Mouse (Mus musculus) brain, embryonic 14.5 days (tissue): ENCODE measurements around the gene Odf3l2. TPM values are rescaled to one million over a fixed set of nuclear protein-coding genes. Genes with fewer than 3 reads are reported as not detected.

Experiments
- DNase-seq: peaks from one replicate; pipeline ENCODE4 v3.0.0-alpha.2; 2011; ENCODE audit warnings: low read depth
- CTCF ChIP-seq: fragments of 200-500 bp; IDR thresholded peaks from 2 replicates; pipeline ENCODE4 v1.5.1; 2012; ENCODE audit warnings: inconsistent platforms, mild to moderate bottlenecking, moderate library complexity, borderline replicate concordance; ENCODE audit not compliant: insufficient read depth, insufficient read length; ENCODE audit errors: extremely low read depth
- POLR2A ChIP-seq: fragments of 200-500 bp; IDR thresholded peaks from 2 replicates; pipeline ENCODE4 v1.6.1; 2012; ENCODE audit warnings: mild to moderate bottlenecking, inconsistent platforms, borderline replicate concordance; ENCODE audit not compliant: poor library complexity, insufficient read depth, insufficient read length, severe bottlenecking; ENCODE audit errors: extremely low read depth
- polyA plus RNA-seq: library from polyadenylated mRNA; depleted of rRNA; stranded (reverse); fragments of >200 nt; gene quantifications from 2 replicates; pipeline ENCODE4 v1.2.3, GENCODE M21; 2012

The Odf3l2 gene
- polyA plus RNA-seq, 1 experiment, result 0.11 TPM

DNA sequence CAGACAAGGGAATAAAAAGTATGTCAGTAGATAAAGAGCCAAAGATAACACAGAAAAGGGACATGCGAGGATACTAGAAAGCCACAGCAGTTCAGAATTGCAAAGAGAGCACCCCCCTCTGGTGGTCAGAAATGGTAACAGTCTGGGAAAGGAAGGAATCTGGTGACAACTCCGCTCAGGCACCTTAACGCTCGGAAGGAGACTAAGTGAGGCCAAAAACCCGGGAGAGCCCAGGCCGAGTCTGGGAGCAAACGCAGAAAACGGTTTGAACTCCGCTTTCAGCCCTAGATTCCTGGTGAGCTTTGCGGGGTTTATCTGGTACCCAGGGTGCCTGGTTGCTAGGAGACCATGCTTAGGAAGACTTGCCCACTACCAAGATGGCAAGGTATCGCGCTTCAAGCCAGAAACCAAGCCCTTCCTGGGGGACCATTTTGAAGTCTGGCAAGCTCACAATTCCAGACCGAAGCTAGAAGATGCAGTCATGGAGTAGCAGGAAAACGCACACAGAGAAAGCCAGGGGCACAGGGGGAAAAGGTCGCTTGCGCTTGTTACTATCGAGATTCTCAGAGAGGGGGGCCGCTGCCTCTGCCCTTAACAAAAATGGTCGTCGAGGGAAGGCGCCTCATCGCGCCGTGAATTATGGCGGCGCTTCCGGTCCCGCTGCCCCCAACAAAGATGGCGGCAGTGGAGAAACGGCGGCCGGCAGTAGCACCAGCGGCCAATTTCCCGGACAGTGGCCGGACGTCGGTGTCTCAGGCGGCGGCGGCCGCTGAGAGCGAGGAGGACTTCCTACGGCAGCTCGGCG lies 23.4 kb upstream of the Odf3l2 start, which contains the start of gene Tpgs1:
TSS of gene Tpgs1 (plus strand) at position 599 of the 805 bp plus-strand sequence.
- peak; percentile 82 for TF ChIP-seq CTCF
- no peak; the same call in 1 of the 2 replicates for TF ChIP-seq POLR2A
- DNase-seq, result peak; percentile 98

GRCm38 (mm10) chr10:79668076-79668475 lies 22.5 kb upstream of the Odf3l2 start:
- TF ChIP-seq CTCF (no peak), POLR2A (no peak)
- DNase-seq, result no peak

DNA sequence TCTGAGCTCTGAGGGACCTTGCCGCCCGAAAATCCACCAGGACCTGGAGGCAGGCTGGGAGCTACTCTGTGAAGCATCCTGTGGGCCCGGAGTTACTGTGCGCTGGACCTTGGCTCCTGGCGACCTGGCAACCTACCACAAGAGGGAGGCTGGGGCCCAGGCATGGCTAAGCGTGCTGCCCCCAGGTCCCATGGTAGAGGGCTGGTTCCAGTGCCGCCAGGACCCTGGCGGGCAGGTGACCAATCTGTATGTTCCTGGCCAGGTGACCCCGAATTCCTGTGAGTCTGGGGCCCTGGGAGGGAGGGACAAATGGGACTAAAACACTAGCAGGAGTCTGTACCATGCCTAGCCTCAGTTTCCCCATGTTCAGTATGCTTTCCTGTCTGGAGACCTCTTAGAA lies 21.0 kb upstream of the Odf3l2 start:
- DNase-seq, result no peak
- TF ChIP-seq CTCF, result no peak
- no peak for TF ChIP-seq POLR2A

DNA sequence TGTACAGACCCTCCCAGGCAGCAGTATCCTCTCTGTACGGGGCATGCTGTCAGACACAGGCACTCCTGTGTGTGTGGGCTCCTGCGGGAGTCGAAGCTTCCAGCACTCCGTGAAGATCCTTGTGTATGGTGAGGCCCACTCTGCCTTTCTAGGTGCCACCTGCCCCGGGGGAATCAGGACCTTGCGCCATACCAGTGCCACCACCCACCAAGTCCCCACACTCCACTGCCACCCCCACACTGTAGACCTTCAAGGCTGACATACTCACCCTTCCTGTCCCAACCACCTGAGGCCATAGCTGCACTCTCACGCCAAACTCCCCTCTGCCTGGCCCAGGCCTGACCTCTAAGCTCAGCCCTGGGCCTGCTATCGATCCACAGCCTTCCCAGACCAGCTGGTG lies 19.5 kb upstream of the Odf3l2 start:
- no peak for DNase-seq
- TF ChIP-seq POLR2A (no peak), CTCF (no peak)

- peak; percentile 57 for DNase-seq
- TF ChIP-seq CTCF (peak; percentile 89), POLR2A (no peak)
These were observed 18.7 kb upstream of the Odf3l2 start, which contains the start of gene Madcam1 for GRCm38 (mm10) chr10:79664131-79664665. Madcam1 (plus strand) TSS chr10:79664559.

GRCm38 (mm10) chr10:79661861-79662260 lies 16.3 kb upstream of the Odf3l2 start:
- DNase-seq, result no peak
- TF ChIP-seq CTCF (no peak), POLR2A (no peak)

- TF ChIP-seq CTCF (peak; percentile 51; the same call in 1 of the 2 replicates), POLR2A (no peak)
- no peak for DNase-seq
These were observed 14.8 kb upstream of the Odf3l2 start for GRCm38 (mm10) chr10:79660298-79660697.

DNA sequence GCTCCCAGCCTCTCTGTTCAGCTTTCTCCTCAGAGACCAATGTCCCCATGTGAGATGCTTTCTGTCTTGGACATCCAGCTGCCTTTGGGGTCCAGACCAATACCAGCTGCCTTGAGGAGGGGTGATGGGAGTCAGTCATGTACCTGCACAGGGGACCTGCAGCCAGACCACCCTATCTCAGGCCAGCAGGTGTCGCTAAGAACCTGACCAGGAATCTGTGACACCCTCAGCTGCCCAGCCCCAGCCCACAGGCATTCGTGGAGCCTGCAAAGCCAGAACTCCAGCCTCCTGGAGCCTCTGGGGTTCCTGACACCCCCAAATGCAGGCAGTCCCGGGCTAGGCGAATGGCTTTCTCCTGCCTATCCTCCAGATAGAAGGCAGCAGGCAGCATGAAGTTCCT lies 13.3 kb upstream of the Odf3l2 start:
- DNase-seq, result no peak
- TF ChIP-seq CTCF, result peak; percentile 40; the same call in 1 of the 2 replicates
- no peak for TF ChIP-seq POLR2A

- no peak for TF ChIP-seq CTCF
- DNase-seq, result peak; percentile 90
These were observed 9.4 kb upstream of the Odf3l2 start for GRCm38 (mm10) chr10:79654946-79655395.

DNA sequence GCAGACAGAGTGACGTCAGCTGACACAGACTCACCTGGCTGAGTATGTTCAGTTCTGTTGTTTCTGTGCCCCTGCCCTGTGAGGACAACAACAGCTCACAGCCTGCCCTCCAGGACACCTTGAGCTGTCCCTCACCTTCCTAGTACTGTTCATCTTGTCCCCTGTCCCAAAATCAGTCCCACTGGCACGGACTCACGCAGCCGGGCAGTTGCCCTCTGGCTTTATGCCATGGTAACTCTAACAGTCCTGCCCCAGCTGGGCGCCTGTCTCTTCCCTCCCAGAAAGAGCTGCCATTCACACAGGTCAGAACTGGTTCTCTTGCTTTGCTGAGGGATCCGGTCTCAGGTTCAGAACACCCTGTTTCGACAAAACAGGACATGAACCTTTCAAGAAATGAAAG lies 7.3 kb upstream of the Odf3l2 start:
- DNase-seq, result no peak
- TF ChIP-seq CTCF, result no peak
- TF ChIP-seq POLR2A, result no peak

GRCm38 (mm10) chr10:79649070-79649751 lies 3.7 kb upstream of the Odf3l2 start:
- TF ChIP-seq POLR2A (no peak), CTCF (peak; percentile 95)
- peak; percentile 83 for DNase-seq

GRCm38 (mm10) chr10:79638486-79639204 lies 6.9 kb downstream of the Odf3l2 start:
- DNase-seq, result peak; percentile 66

More at GRCm38 (mm10) chr10:79638486-79639204, 6.9 kb downstream of the Odf3l2 start:
- TF ChIP-seq POLR2A, result no peak
- no peak for TF ChIP-seq CTCF
